Mouse (Mus musculus) kidney, adult 2 months (tissue): Measurements from ENCODE around the gene Cyp4f17.

ENCODE experiments used
- CTCF ChIP-seq: fragments of 200-500 bp; conservative IDR thresholded peaks from 2 replicates; pipeline ENCODE4 v1.5.1; 2011; ENCODE audit warnings: low read depth, mild to moderate bottlenecking, control low read depth, low read length, moderate library complexity, mixed read lengths; ENCODE audit not compliant: insufficient read depth, insufficient read length
- POLR2A ChIP-seq: fragments of 200-500 bp; IDR thresholded peaks from one replicate; pipeline ENCODE4 v1.6.1; 2011; ENCODE audit warnings: low read depth, low read length, control low read depth

GRCm38 (mm10) chr17:32472176-32472575 lies 33.7 kb upstream of the Cyp4f17 start:
- TF ChIP-seq CTCF (no peak), POLR2A (no peak)
